Mouse (Mus musculus) brown adipose tissue, adult 24 weeks (tissue): ENCODE results near the gene Dgki. TPM values are rescaled to one million over a fixed set of nuclear protein-coding genes. Genes with fewer than 3 reads are reported as not detected.
A peak's percentile ranks its signal among the peaks of the same experiment; 100 is the strongest.

ENCODE experiments used
- H3K27ac ChIP-seq: fragments of 200-500 bp; replicated peaks from 2 replicates; pipeline ENCODE4 v1.5.1; 2012; ENCODE audit warnings: low read depth, mild to moderate bottlenecking, low read length
- H3K4me1 ChIP-seq: fragments of 200-500 bp; 2 replicates; pipeline ENCODE4 v1.6.1; 2012; ENCODE audit warnings: low read length, mixed read lengths; ENCODE audit not compliant: control insufficient read depth, insufficient read depth, insufficient read length
- H3K4me3 ChIP-seq: fragments of 200-500 bp; 2 replicates; pipeline ENCODE4 v1.5.1; 2012; ENCODE audit warnings: low read depth, mild to moderate bottlenecking, low read length, moderate library complexity; ENCODE audit not compliant: insufficient read depth
- polyA plus RNA-seq: library from polyadenylated mRNA; stranded (reverse); fragments of >200 nt; gene quantifications from 2 replicates; pipeline ENCODE4 v1.2.4, GENCODE M21; 2012; ENCODE audit not compliant: missing spikeins, insufficient read depth, insufficient read length

The Dgki gene
- polyA plus RNA-seq, result not detected in 2 replicates

- Histone ChIP-seq H3K4me3 (peak within 1 kb of the TSS; percentile 44), H3K4me1 (no peaks in the 10 kb centered on the region; the same call in 1 of the 2 replicates), H3K27ac (no peak within 1 kb of the TSS)
These were observed at the start of gene Dgki for GRCm38 (mm10) chr6:37299562-37300390. Gene Dgki, minus strand, starts transcription at chr6:37300184.

- H3K4me3 ChIP-seq, result no peak overlapping the region
These were observed 47.6 kb upstream of the Dgki start for GRCm38 (mm10) chr6:37347606-37348005.

GRCm38 (mm10) chr6:37338055-37338454 is 38.1 kb upstream of the Dgki start:
- H3K4me3 ChIP-seq, result no peak overlapping the region
- no peak overlapping the region for H3K27ac ChIP-seq
- H3K4me1 ChIP-seq, result no peaks in the 10 kb centered on the region

More at GRCm38 (mm10) chr6:37347606-37348005, 47.6 kb upstream of the Dgki start:
- Histone ChIP-seq H3K4me1 (no peaks in the 10 kb centered on the region), H3K27ac (no peak overlapping the region)

- no peak overlapping the region for H3K4me3 ChIP-seq
- H3K27ac ChIP-seq, result no peak overlapping the region
- no peaks in the 10 kb centered on the region for H3K4me1 ChIP-seq
These were observed 36.9 kb upstream of the Dgki start for GRCm38 (mm10) chr6:37336831-37337260.

GRCm38 (mm10) chr6:37336381-37336780 is 36.4 kb upstream of the Dgki start:
- H3K4me1 ChIP-seq, result no peaks in the 10 kb centered on the region
- H3K27ac ChIP-seq, result no peak overlapping the region
- no peak overlapping the region for H3K4me3 ChIP-seq

GRCm38 (mm10) chr6:37332846-37333245 is 32.9 kb upstream of the Dgki start:
- no peak overlapping the region for H3K4me3 ChIP-seq
- H3K27ac ChIP-seq, result no peak overlapping the region
- peaks cover 5% of the 10 kb centered on the region for H3K4me1 ChIP-seq

GRCm38 (mm10) chr6:37329901-37330864 is 30.2 kb upstream of the Dgki start:
- Histone ChIP-seq H3K4me3 (no peak overlapping the region), H3K4me1 (peaks cover 5% of the 10 kb centered on the region), H3K27ac (no peak overlapping the region)

GRCm38 (mm10) chr6:37329376-37329775 is 29.4 kb upstream of the Dgki start:
- Histone ChIP-seq H3K27ac (no peak overlapping the region), H3K4me1 (peaks cover 5% of the 10 kb centered on the region)

GRCm38 (mm10) chr6:37328671-37329070 is 28.7 kb upstream of the Dgki start:
- no peak overlapping the region for H3K4me3 ChIP-seq
- no peak overlapping the region for H3K27ac ChIP-seq
- peaks cover 5% of the 10 kb centered on the region for H3K4me1 ChIP-seq

More at GRCm38 (mm10) chr6:37329376-37329775, 29.4 kb upstream of the Dgki start:
- H3K4me3 ChIP-seq, result no peak overlapping the region

GRCm38 (mm10) chr6:37327519-37327918 is 27.5 kb upstream of the Dgki start:
- H3K4me3 ChIP-seq, result no peak overlapping the region
- no peak overlapping the region for H3K27ac ChIP-seq
- H3K4me1 ChIP-seq, result peaks cover 5% of the 10 kb centered on the region

GRCm38 (mm10) chr6:37326603-37326955 is 26.6 kb upstream of the Dgki start:
- no peak overlapping the region for H3K4me3 ChIP-seq
- H3K27ac ChIP-seq, result no peak overlapping the region
- H3K4me1 ChIP-seq, result peaks cover 5% of the 10 kb centered on the region

- Histone ChIP-seq H3K4me1 (peaks cover 5% of the 10 kb centered on the region), H3K4me3 (no peak overlapping the region), H3K27ac (no peak overlapping the region)
These were observed 26.1 kb upstream of the Dgki start for GRCm38 (mm10) chr6:37325906-37326602.

- Histone ChIP-seq H3K4me3 (no peak overlapping the region), H3K27ac (no peak overlapping the region), H3K4me1 (0 out of 2 replicates have a peak, but pooled peaks cover 2% of the 10 kb centered on the region)
These were observed 25.1 kb upstream of the Dgki start for GRCm38 (mm10) chr6:37325076-37325475.

- Histone ChIP-seq H3K4me3 (no peak overlapping the region), H3K27ac (no peak overlapping the region), H3K4me1 (no peaks in the 10 kb centered on the region)
These were observed 22.7 kb upstream of the Dgki start for GRCm38 (mm10) chr6:37322641-37323040.

GRCm38 (mm10) chr6:37322088-37322487 is 22.1 kb upstream of the Dgki start:
- no peak overlapping the region for H3K27ac ChIP-seq
- no peak overlapping the region for H3K4me3 ChIP-seq
- H3K4me1 ChIP-seq, result no peaks in the 10 kb centered on the region
